Mouse (Mus musculus) granulocyte monocyte progenitor cell, adult 5-6 weeks (primary cell): ENCODE measurements around the gene Kiz. TPM values are rescaled to one million over a fixed set of nuclear protein-coding genes. Genes with fewer than 3 reads are reported as not detected.

Source experiments
- ATAC-seq: replicated peaks from 2 replicates; pipeline ENCODE4 v1.8.0; 2016; ENCODE audit warnings: mild to moderate bottlenecking, moderate TSS enrichment, inconsistent platforms; ENCODE audit not compliant: poor library complexity, severe bottlenecking
- total RNA-seq, 2 experiments: library from RNA; stranded (forward) in 1 of 2; stranded (reverse) in 1 of 2; fragments of 200-712, 200-1000 nt in 1 of 2; fragments of >200 nt in 1 of 2; fragmentation: Nextera tagmentation in 1 of 2; gene quantifications; 2 replicates each; pipeline ENCODE4 v1.2.3; 2014 to 2017

Kiz gene
- total RNA-seq, 2 experiments from 2014 or later = 25.1 to 29.3 TPM

GRCm38 (mm10) chr2:146958951-146959821 lies 103.5 kb downstream of the Kiz start:
- ATAC-seq = peak; percentile 99

- no peak for ATAC-seq
Observed at GRCm38 (mm10) chr2:146975024-146975423, 119.4 kb downstream of the Kiz start.

- no peak for ATAC-seq
Observed at GRCm38 (mm10) chr2:146975453-146976028, 119.9 kb downstream of the Kiz start.

GRCm38 (mm10) chr2:146982786-146983185 lies 127.1 kb downstream of the Kiz start:
- no peak for ATAC-seq

GRCm38 (mm10) chr2:146984831-146985230 lies 129.2 kb downstream of the Kiz start:
- no peak for ATAC-seq

- no peak for ATAC-seq
Observed at GRCm38 (mm10) chr2:146985807-146986206, 130.1 kb downstream of the Kiz start.

- no peak for ATAC-seq
Observed at GRCm38 (mm10) chr2:146986429-146986828, 130.8 kb downstream of the Kiz start.

GRCm38 (mm10) chr2:147007265-147007664 lies 151.6 kb downstream of the Kiz start:
- ATAC-seq = no peak

- ATAC-seq = no peak
Observed at GRCm38 (mm10) chr2:147009084-147009483, 153.4 kb downstream of the Kiz start.

- 0 out of 2 replicates have a peak, but pooled peaks have one; percentile 7 for ATAC-seq
Observed at GRCm38 (mm10) chr2:147010141-147010540, 154.5 kb downstream of the Kiz start.

- ATAC-seq = no peak
Observed at GRCm38 (mm10) chr2:147010952-147011351, 155.3 kb downstream of the Kiz start.

GRCm38 (mm10) chr2:147011474-147012140 lies 155.9 kb downstream of the Kiz start:
- 0 out of 2 replicates have a peak, but pooled peaks have one; percentile 11 for ATAC-seq

- ATAC-seq = peak; percentile 0; the same call in 1 of the 2 replicates
Observed at GRCm38 (mm10) chr2:147012141-147012622, 156.5 kb downstream of the Kiz start.

- ATAC-seq = peak; percentile 74
Observed at GRCm38 (mm10) chr2:147012623-147013184, 157.0 kb downstream of the Kiz start, which contains the start of gene Xrn2. TSS of gene Xrn2 (plus strand) at chr2:147012996.

- ATAC-seq = peak; percentile 60
Observed at GRCm38 (mm10) chr2:147013194-147013969, 157.7 kb downstream of the Kiz start.

GRCm38 (mm10) chr2:147014101-147014886 lies 158.6 kb downstream of the Kiz start:
- 0 out of 2 replicates have a peak, but pooled peaks have one; percentile 9 for ATAC-seq
